Mouse (Mus musculus) olfactory bulb, adult 2 months (tissue): ENCODE measurements around the gene Grifin. TPM values are rescaled to one million over a fixed set of nuclear protein-coding genes. Genes with fewer than 3 reads are reported as not detected.

Experiments
- H3K27ac ChIP-seq: fragments of 200-500 bp; 2 replicates; pipeline ENCODE4 v1.5.1; 2012; ENCODE audit warnings: low read depth, low read length; ENCODE audit not compliant: insufficient read depth
- H3K4me1 ChIP-seq: fragments of 200-500 bp; 2 replicates; pipeline ENCODE4 v1.6.1; 2012; ENCODE audit warnings: low read length; ENCODE audit not compliant: control insufficient read depth, insufficient read depth
- H3K4me3 ChIP-seq: fragments of 200-500 bp; 2 replicates; pipeline ENCODE4 v1.5.1; 2012; ENCODE audit warnings: mild to moderate bottlenecking, low read depth, low read length, moderate library complexity; ENCODE audit not compliant: insufficient read depth
- CTCF ChIP-seq: fragments of 200-500 bp; IDR thresholded peaks from 2 replicates; pipeline ENCODE4 v1.5.1; 2012; ENCODE audit warnings: low read depth, mild to moderate bottlenecking, low read length, moderate library complexity; ENCODE audit not compliant: insufficient read depth
- POLR2A ChIP-seq: fragments of 200-500 bp; IDR thresholded peaks from 2 replicates; pipeline ENCODE4 v1.6.1; 2012; ENCODE audit warnings: mild to moderate bottlenecking, low read depth, low read length, moderate library complexity; ENCODE audit not compliant: insufficient read depth
- WGBS: fragments of 180-500 bp; shearing (Covaris S2); methylation state at CpG from one replicate; pipeline ENCODE4 v1.1.7; 2018; 5-methylcytosine and 5-hydroxymethylcytosine counted together
- polyA plus RNA-seq: library from polyadenylated mRNA; stranded (reverse); fragments of >200 nt; gene quantifications from 2 replicates; pipeline ENCODE4 v1.2.4, GENCODE M21; 2012; ENCODE audit warnings: low replicate concordance; ENCODE audit not compliant: missing spikeins, insufficient read depth, insufficient read length

The Grifin gene
- polyA plus RNA-seq, 1 experiment: not detected

DNA sequence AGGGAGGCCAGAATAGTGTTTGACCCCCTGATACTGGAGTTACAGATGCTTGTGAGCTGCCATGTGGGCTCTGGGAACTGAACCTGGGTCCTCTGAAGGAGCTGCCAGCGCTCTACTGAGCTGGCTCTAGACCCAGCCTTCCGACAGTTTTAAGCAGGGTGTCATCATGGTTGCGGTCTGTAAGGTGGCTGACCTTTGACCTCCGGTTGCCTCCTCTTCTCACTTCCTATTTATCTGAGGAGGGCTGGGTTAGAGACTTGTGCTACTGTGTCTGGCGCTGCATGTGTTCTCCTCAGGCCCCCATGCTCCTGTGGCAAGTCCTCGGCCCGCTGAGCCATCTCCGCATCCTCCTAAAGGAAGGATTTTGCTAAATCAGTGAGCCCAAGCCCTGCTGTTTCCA, 51.0 kb downstream of the Grifin start:
- peaks cover 53% of the 10 kb centered on the region for H3K4me1 ChIP-seq
- TF ChIP-seq CTCF (no peak), POLR2A (no peak)
- no peak overlapping the region for H3K27ac ChIP-seq
- WGBS: 80% methylated on average over 8 of the region's 8 CpGs
- H3K4me3 ChIP-seq: no peak overlapping the region

Other genes starting within 250 kb of the Grifin start
- 302 TPM in 1 of 2 replicates, not detected in the other for gene Mad1l1, start 243.5 kb downstream of the Grifin start, polyA plus RNA-seq
- gene Nudt1, start 243.4 kb downstream of the Grifin start, polyA plus RNA-seq: not detected in 2 replicates
- gene Mrm2, start 233.2 kb downstream of the Grifin start, polyA plus RNA-seq: not detected in 2 replicates
- gene Snx8, start 175.8 kb downstream of the Grifin start, polyA plus RNA-seq: not detected in 2 replicates
- not detected in 2 replicates for gene Eif3b, start 145.7 kb downstream of the Grifin start, polyA plus RNA-seq
- gene Gm4869, start 119.4 kb downstream of the Grifin start, polyA plus RNA-seq: not detected in 2 replicates
- gene Chst12, start 59.5 kb downstream of the Grifin start, polyA plus RNA-seq: not detected in 2 replicates
- gene Lfng, start 42.2 kb upstream of the Grifin start, polyA plus RNA-seq: not detected in 2 replicates
- not detected in 2 replicates for gene Ttyh3, start 84.0 kb upstream of the Grifin start, polyA plus RNA-seq
- gene Iqce, start 137.3 kb upstream of the Grifin start, polyA plus RNA-seq: not detected in 2 replicates
- gene Brat1, start 139.9 kb upstream of the Grifin start, polyA plus RNA-seq: not detected in 2 replicates
- not detected in 2 replicates for gene Amz1, start 159.1 kb upstream of the Grifin start, polyA plus RNA-seq